Mouse (Mus musculus) embryonic facial prominence, embryonic 14.5 days (tissue): Measurements from ENCODE around the gene Kif4. TPM values are rescaled to one million over a fixed set of nuclear protein-coding genes. Genes with fewer than 3 reads are reported as not detected.

Experiments
- ATAC-seq: fragments of 200-750 bp; cut with Nextera tagmentation; 2 replicates; pipeline ENCODE4 v1.8.0; 2017; ENCODE audit warnings: low read depth, moderate number of reproducible peaks, moderate TSS enrichment
- DNase-seq: peaks from one replicate; pipeline ENCODE4 v3.0.0-alpha.2; 2015; ENCODE audit warnings: low spot score
- H3K27ac ChIP-seq: fragments of 300-500 bp; sonication (generic); replicated peaks from 2 replicates; pipeline ENCODE4 v1.5.1; 2014; ENCODE audit warnings: low read depth, mild to moderate bottlenecking, low read length, moderate library complexity
- H3K27me3 ChIP-seq: fragments of 300-500 bp; sonication (generic); replicated peaks from 2 replicates; pipeline ENCODE4 v1.6.1; 2014; ENCODE audit warnings: low read length; ENCODE audit not compliant: control insufficient read depth, insufficient read depth
- H3K36me3 ChIP-seq: fragments of 300-500 bp; sonication (generic); 2 replicates; pipeline ENCODE4 v1.6.1; 2014; ENCODE audit warnings: low read length, mixed read lengths; ENCODE audit not compliant: control insufficient read depth, insufficient read depth
- H3K4me1 ChIP-seq: fragments of 300-500 bp; sonication (generic); 2 replicates; pipeline ENCODE4 v1.6.1; 2014; ENCODE audit warnings: antibody characterized with exemption, low read length; ENCODE audit not compliant: control insufficient read depth, insufficient read depth
- H3K4me2 ChIP-seq: fragments of 300-500 bp; sonication (generic); 2 replicates; pipeline ENCODE4 v1.6.1; 2014; ENCODE audit warnings: low read depth, mild to moderate bottlenecking, low read length, moderate library complexity, mixed read lengths
- H3K4me3 ChIP-seq: fragments of 300-500 bp; sonication (generic); 2 replicates; pipeline ENCODE4 v1.5.1; 2014; ENCODE audit warnings: low read depth, mild to moderate bottlenecking, low read length
- H3K9ac ChIP-seq: fragments of 300-500 bp; sonication (generic); 2 replicates; pipeline ENCODE4 v1.6.1; 2014; ENCODE audit warnings: low read depth, mild to moderate bottlenecking, low read length, moderate library complexity, mixed read lengths
- H3K9me3 ChIP-seq: fragments of 300-500 bp; sonication (generic); 2 replicates; pipeline ENCODE4 v1.6.1; 2016; ENCODE audit warnings: low read length; ENCODE audit not compliant: control insufficient read depth
- WGBS: fragments of 180-500 bp; shearing (Covaris S2); extraction: QIAGEN DNeasy Blood & Tissue Kit; methylation state at CpG from one replicate; pipeline ENCODE4 v1.1.7; 2014; 5-methylcytosine and 5-hydroxymethylcytosine counted together
- polyA plus RNA-seq: library from polyadenylated mRNA; unstranded; fragments of >200 nt; fragmentation: Nextera tagmentation; extraction: Ambion mirVana; gene quantifications from 2 replicates; pipeline ENCODE4 v1.2.1, GENCODE M21; 2014

Gene Kif4
- polyA plus RNA-seq, 1 experiment from 2014 or later: 21.3 TPM

DNA sequence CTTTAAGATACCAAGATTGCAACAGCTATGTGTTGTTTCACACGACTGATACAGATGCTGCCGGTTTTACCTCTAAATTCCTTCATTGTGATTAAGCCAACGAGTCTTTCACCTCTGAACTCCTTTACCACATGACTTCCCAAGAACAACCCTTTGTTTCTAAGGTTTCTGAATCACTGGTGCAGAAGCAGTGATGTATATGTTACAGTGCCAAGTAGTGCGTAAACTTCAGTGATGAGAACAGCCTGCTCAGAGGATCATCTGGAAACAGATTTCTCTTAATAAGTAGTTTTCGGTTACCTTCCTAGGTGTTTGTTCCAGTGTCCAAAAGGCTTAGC is 62.5 kb downstream of the Kif4 start:
- Histone ChIP-seq H3K9me3 (no peaks in the 10 kb centered on the region), H3K27ac (no peak overlapping the region), H3K9ac (no peak overlapping the region), H3K27me3 (peaks cover 16% of the 10 kb centered on the region; the same call in 1 of the 2 replicates), H3K36me3 (peaks cover 7% of the 10 kb centered on the region; the same call in 1 of the 2 replicates), H3K4me3 (no peak overlapping the region), H3K4me1 (no peaks in the 10 kb centered on the region), H3K4me2 (no peak overlapping the region)
- no peak for ATAC-seq
- DNase-seq: no peak
- WGBS: 77% methylated on average over 5 of the region's 5 CpGs

DNA sequence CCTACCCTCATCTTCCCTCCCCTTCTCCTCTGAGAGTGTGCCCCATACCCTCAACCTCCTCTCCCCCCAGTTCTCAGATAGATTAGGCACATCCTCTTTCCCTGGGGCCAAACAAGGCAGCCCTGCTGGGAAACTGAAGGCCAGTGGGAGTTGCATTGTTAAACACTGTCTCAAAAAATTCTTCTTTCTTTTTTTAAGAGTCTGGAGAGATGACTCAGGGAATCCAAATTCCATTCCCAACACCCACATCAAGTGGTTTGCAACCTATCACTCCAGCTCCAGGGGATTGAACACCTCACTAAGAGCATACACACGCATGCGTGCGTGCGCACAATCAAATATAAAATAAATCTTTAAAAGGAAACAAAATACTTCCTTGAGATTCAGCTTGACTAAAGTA is 71.2 kb downstream of the Kif4 start:
- no peaks in the 10 kb centered on the region; the same call in none of the 2 replicates for H3K27me3 ChIP-seq
- H3K4me3 ChIP-seq: no peak overlapping the region
- no peaks in the 10 kb centered on the region for H3K4me1 ChIP-seq
- 0 out of 2 replicates have a peak, but pooled peaks cover 4% of the 10 kb centered on the region for H3K36me3 ChIP-seq
- H3K9ac ChIP-seq: no peak overlapping the region
- WGBS: 94% methylated on average over 4 of the region's 4 CpGs
- H3K27ac ChIP-seq: no peak overlapping the region
- no peak for DNase-seq
- no peak overlapping the region for H3K4me2 ChIP-seq
- H3K9me3 ChIP-seq: no peaks in the 10 kb centered on the region
- no peak for ATAC-seq

DNA sequence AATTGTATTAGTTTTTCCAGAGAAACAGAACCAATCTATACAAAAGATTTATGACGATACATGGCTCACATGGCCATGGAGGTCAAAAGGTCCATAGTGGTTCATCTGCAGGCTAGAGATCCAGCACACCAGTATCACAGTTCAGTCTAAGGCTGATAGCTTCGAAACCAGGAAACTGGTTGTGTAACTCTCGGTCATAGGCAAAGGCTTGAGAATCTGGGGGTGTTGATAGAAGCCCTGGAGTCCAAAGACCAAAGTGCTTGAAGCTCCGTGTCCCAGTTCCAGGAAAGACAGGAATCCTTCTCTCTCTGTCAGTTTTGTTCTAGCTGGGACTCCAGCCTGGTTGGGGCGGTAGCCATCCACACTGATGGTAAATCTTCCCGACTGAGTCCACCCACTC is 82.5 kb downstream of the Kif4 start:
- H3K27me3 ChIP-seq: 0 out of 2 replicates have a peak, but pooled peaks cover 2% of the 10 kb centered on the region
- H3K36me3 ChIP-seq: peaks cover 13% of the 10 kb centered on the region
- DNase-seq: no peak
- no peak overlapping the region for H3K9ac ChIP-seq
- WGBS: 89% methylated on average over 6 of the region's 6 CpGs
- H3K27ac ChIP-seq: no peak overlapping the region
- ATAC-seq: no peak
- H3K4me2 ChIP-seq: no peak overlapping the region
- H3K9me3 ChIP-seq: no peaks in the 10 kb centered on the region
- H3K4me1 ChIP-seq: no peaks in the 10 kb centered on the region
- no peak overlapping the region for H3K4me3 ChIP-seq

DNA sequence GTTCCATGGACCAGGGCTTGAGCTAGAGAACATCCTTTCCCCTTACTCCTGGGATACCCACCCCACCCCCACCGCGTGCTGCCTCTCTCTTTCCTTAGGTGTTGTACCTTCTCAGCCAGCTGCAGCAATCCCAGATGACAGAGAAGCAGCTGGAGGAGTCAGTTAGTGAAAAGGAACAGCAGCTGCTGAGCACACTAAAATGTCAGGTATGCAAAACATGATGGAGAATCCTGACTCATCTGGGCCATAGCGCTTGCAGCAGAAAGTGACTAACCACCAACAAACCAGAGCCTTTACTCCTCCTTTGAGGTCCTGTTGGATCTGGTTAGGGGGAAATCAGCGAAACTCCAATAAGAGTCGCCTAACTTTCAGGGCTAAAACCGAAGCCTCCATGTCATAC is 90.6 kb downstream of the Kif4 start:
- WGBS: 89% methylated on average over 6 of the region's 6 CpGs
- H3K27me3 ChIP-seq: peaks cover 10% of the 10 kb centered on the region; the same call in 1 of the 2 replicates
- peaks cover 30% of the 10 kb centered on the region for H3K36me3 ChIP-seq
- no peaks in the 10 kb centered on the region for H3K4me1 ChIP-seq
- H3K9ac ChIP-seq: no peak overlapping the region
- no peak for DNase-seq
- H3K9me3 ChIP-seq: no peaks in the 10 kb centered on the region
- ATAC-seq: no peak
- H3K4me2 ChIP-seq: no peak overlapping the region
- H3K27ac ChIP-seq: no peak overlapping the region
- H3K4me3 ChIP-seq: no peak overlapping the region

DNA sequence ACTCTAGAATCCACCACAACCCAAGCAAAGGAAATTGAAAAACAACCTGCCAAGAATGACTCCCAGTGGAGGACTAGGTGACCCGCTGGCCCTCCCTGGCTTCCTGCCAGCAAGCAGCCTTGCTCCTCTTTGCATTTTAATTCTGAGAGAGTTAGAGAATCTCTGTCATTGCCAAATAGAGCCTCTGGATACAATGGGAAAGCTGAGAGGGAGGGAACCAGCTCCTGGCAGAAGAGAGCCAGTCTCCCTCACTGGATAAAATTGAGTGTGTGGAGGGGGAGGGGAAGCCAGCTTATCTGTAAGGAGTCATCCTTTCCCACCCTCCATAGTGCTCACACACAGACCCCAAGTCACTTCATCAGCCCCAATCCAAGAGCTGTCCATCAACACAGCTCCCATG is 103.4 kb downstream of the Kif4 start:
- WGBS: 36% methylated on average over 1 of the region's 1 CpGs
- no peak overlapping the region for H3K4me2 ChIP-seq
- DNase-seq (peak; percentile 49), ATAC-seq (peak; percentile 41; the same call in 1 of the 2 replicates)
- peaks cover 16% of the 10 kb centered on the region for H3K27me3 ChIP-seq
- no peak overlapping the region for H3K27ac ChIP-seq
- no peaks in the 10 kb centered on the region for H3K9me3 ChIP-seq
- H3K4me3 ChIP-seq: no peak overlapping the region
- no peak overlapping the region for H3K9ac ChIP-seq
- no peaks in the 10 kb centered on the region for H3K4me1 ChIP-seq
- 0 out of 2 replicates have a peak, but pooled peaks cover 14% of the 10 kb centered on the region for H3K36me3 ChIP-seq

DNA sequence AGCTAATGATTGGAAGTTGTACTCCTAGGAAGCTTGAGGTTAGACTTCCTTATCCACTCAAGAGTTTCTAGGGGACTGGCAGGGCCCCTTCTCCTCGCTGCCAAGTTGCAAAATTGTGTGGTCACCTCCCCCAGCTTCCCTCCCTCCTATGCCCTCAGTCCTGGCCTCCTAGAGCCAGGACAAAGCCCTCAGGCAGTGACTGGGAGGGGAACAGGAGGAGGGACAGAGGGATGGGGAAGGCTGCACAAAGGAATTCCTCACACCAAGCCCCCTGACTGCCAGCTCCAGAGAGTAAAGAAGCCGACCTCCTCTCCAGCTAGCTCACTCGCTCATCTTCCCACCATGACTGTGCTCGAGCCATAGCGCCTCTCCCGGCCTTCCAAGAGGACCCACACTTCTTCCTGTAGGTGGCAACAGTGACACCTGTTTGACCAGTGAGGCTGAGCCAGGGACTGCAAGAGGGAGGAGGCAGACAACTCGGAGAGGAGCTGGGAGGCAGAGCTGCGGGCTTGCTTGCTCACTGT is 104.2 kb downstream of the Kif4 start, which contains the start of gene Gdpd2:
Gdpd2 (plus strand) TSS at position 209 of the 524 bp plus-strand sequence.
- Histone ChIP-seq H3K27ac (no peak within 1 kb of the TSS), H3K4me3 (peak within 1 kb of the TSS; percentile 23), H3K4me1 (no peaks in the 10 kb centered on the region), H3K27me3 (peaks cover 16% of the 10 kb centered on the region), H3K36me3 (0 out of 2 replicates have a peak, but pooled peaks cover 13% of the 10 kb centered on the region), H3K9ac (peak within 1 kb of the TSS; percentile 35; the same call in 1 of the 2 replicates), H3K9me3 (no peaks in the 10 kb centered on the region), H3K4me2 (peak within 1 kb of the TSS; percentile 41)
- WGBS: 25% methylated on average over 5 of the region's 8 CpGs
- peak; percentile 69 for DNase-seq
- peak; percentile 78 for ATAC-seq

DNA sequence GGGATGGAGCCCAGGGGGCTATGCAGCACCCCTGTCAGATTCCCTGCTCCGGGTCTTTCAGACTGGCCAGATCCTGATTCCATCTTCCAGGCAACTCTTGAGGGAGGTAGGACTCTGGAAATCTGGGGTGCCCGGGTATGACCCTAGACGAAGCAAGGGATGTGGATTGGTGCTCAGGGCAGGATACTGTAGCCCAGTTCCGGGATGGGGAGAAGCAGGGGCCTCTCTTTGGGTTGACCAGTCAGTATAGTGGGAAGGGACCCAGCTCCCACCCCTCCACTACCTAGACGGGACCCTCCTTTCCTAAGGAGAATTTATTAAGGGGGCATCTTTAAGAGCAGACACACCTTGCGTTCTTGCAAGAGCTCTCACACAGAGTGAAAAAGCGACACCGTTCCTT is 104.7 kb downstream of the Kif4 start:
- Histone ChIP-seq H3K36me3 (0 out of 2 replicates have a peak, but pooled peaks cover 12% of the 10 kb centered on the region), H3K9ac (peak overlapping the region; percentile 35; the same call in 1 of the 2 replicates), H3K27ac (no peak overlapping the region), H3K4me2 (peak overlapping the region; percentile 41), H3K4me1 (no peaks in the 10 kb centered on the region), H3K27me3 (peaks cover 16% of the 10 kb centered on the region), H3K9me3 (no peaks in the 10 kb centered on the region), H3K4me3 (peak overlapping the region; percentile 23)
- ATAC-seq (peak; percentile 41), DNase-seq (no peak)
- WGBS: 38% methylated on average over 8 of the region's 8 CpGs

DNA sequence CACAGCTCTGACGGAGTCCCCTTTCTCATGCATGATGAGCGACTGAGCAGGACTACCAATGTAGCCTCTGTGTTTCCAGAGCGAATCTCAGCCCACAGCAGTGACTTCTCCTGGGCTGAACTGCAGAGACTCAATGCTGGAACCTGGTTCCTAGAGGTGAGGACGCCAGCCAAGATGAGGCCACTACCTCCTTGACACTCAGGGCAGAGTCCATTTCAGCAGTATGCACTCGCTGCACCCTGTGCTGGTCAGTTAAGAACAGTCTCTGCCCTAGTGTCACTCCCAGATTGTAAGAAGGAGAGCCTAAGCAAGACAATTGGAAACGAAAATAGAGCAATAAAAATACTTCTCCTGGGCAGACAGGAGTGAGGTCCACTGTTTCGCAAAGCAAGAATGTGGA is 108.8 kb downstream of the Kif4 start:
- no peaks in the 10 kb centered on the region for H3K9me3 ChIP-seq
- no peaks in the 10 kb centered on the region for H3K4me1 ChIP-seq
- H3K36me3 ChIP-seq: no peaks in the 10 kb centered on the region
- H3K4me3 ChIP-seq: no peak overlapping the region
- H3K4me2 ChIP-seq: no peak overlapping the region
- DNase-seq: no peak
- H3K9ac ChIP-seq: no peak overlapping the region
- peaks cover 36% of the 10 kb centered on the region for H3K27me3 ChIP-seq
- no peak overlapping the region for H3K27ac ChIP-seq
- ATAC-seq: no peak
- WGBS: 76% methylated on average over 7 of the region's 7 CpGs

DNA sequence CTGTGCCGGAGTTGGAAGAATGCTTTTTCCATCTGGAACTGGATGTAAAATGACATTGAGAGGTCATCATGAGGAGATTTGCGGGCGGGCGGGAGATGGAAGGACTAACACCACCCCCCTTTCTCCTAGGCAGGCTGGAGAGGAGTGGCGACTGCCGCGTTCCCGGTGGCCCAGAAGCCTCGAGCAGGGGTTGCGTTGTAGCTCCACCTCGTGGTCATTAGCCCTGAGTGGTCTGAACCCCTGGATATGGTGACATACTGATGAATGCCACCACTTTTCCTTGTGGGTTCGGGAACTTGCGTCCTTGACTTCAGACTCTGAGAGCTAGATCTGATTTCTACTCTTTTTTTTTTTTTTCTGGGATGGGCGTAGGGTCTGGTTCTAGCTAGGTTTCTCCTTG is 113.4 kb downstream of the Kif4 start:
- ATAC-seq (peak; percentile 84), DNase-seq (peak; percentile 60)
- H3K36me3 ChIP-seq: no peaks in the 10 kb centered on the region
- no peak overlapping the region for H3K27ac ChIP-seq
- 20% methylated on average over 14 of the region's 14 CpGs for WGBS
- no peaks in the 10 kb centered on the region for H3K9me3 ChIP-seq
- peak overlapping the region; percentile 34 for H3K4me3 ChIP-seq
- H3K4me2 ChIP-seq: peak overlapping the region; percentile 59
- H3K9ac ChIP-seq: peak overlapping the region; percentile 30; the same call in 1 of the 2 replicates
- H3K27me3 ChIP-seq: peaks cover 19% of the 10 kb centered on the region
- no peaks in the 10 kb centered on the region for H3K4me1 ChIP-seq
